Mouse (Mus musculus): ENCODE results near the gene B9d1.

The B9d1 gene

GRCm38 (mm10) chr11:61504713-61505257 is at the start of gene B9d1:
Gene B9d1 (plus strand): TSS chr11:61505144.
- peak; percentile 97 for DNase-seq

DNA sequence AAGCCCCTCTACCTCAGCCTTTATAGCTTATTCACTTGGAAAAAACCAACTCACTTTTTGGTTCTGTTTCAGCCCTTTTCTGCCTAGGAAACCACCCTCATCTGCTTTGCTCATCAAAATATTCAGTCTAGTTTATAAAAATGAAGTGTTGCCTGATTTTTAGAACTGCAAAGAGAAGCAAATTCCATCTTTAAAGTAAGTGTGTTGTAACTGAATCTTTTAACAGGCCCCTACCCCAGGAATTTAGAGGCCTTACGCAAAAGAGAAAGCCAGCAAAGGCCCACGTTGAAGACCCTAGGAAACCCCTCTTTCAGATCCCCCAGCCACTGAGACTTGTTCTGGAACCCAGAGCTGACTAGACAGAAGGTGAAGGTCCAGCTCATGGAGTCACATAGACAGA is 40.9 kb upstream of the B9d1 start:
- DNase-seq = no peak

DNA sequence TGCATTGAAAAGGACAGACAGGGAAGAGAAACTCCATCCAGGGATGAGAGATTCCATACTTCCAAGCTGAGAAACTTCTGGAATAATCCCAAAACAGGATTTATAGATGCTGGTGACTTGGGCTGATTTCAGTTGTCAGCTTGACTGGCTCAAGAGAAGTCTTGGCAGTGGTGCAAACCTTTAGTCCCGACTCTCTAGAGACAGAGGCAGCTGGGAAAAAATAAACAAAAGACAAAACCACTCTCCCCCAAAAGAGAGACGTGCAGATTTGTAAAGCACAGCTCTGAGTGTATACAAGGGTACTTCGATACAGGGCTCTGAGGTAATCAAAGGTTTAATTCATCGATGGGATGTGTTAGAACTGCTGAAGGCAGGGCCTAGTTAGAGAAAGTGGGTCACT is 39.5 kb upstream of the B9d1 start:
- DNase-seq = no peak

DNA sequence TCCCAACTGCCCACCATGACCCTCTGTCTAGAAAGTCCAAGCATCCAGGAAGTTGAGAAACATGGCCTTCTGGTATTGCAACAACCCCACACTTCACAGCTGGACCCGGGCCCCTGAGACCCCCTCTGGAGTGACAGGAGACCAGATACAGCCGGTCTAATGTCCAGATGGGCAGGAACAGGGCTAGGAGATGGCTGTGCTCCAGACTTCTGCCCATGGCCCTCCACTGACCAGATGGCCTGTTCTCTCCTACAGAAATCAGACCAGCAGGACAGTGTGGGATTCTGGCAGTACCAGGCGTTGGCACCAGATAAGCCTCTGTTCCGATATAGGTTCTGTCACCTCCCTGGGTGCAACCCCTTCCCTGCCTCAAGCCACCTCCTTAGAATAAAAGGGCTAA is 36.4 kb upstream of the B9d1 start:
- DNase-seq = no peak

DNA sequence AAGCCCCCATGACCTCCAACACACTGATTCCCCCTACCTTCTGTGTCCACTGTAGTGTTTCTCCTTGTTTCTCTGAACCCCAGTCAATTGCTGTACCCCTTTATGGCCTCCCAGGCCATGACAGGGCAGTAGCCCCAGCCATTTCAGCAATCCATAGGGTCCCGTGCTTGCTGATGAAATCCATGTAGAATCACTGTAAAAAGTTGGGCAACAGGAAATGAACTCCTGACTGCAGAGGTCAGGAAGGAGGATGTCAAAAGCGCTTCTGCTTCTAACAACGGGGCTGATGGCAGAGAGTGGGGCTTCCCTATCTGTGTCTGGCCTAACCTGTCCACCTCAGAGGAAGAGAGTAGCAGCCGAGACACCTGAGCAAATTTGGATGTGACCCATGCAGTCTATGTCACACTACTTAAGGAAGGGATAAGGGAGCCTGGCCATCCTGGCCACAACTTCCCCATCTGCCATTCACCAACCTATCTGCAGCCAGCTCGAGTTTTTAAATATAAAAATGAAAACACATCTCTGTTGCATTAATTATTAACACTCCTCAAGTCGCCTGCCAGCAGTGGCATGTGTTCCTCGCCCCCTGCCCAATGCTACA is 35.5 kb upstream of the B9d1 start:
- no peak for DNase-seq

GRCm38 (mm10) chr11:61470880-61471279 is 34.1 kb upstream of the B9d1 start:
- DNase-seq = no peak

- DNase-seq = no peak
These were observed 31.3 kb upstream of the B9d1 start for GRCm38 (mm10) chr11:61473630-61474029.

- peak; percentile 67 for DNase-seq
These were observed 28.1 kb upstream of the B9d1 start for GRCm38 (mm10) chr11:61476786-61477382.

DNA sequence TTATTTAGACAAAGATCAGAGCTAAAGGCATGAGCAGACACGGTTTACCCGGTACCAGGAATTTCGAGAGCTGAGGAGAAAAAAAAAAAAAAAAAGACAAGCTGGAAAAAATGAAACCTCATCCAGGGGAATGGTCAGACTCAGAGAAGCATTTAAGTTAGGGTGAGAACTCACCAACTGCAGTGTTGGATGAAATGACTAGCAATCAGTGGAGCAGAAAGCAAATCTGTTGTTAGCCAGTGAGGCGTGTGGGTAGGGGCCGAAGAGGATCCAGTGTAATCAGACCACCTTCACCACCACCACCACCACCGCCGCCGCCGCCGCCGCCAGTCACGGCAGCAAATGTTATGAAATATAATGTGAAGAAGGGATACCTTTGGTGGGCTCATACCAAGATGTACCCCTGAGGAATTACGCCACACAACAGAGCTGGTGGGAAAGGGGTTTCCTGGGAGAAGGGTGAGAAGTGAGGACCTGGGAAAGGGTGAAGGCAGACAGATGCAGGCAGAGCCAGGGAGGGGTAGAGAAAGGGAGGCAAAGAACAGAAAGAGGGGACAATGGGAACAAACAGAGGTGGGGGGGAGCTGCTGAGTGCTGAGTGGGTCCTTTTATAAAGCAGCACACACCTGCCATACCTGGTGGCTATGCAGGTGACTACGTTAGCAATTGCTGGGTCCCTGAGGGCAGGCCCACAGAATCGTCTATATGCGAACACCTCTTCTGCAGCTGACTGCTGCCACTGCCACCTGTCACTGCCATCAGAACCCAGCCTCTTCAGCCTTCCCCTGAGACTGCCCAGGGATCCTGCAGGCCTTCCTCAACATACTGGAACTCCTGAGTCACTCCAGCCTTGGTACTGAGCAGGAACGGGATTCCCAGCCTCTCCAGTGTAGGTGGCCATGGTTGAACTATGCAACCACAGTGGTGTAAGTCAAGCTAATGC is 27.1 kb upstream of the B9d1 start:
- no peak for DNase-seq

- DNase-seq = no peak
These were observed 26.2 kb upstream of the B9d1 start for GRCm38 (mm10) chr11:61478788-61479187.

DNA sequence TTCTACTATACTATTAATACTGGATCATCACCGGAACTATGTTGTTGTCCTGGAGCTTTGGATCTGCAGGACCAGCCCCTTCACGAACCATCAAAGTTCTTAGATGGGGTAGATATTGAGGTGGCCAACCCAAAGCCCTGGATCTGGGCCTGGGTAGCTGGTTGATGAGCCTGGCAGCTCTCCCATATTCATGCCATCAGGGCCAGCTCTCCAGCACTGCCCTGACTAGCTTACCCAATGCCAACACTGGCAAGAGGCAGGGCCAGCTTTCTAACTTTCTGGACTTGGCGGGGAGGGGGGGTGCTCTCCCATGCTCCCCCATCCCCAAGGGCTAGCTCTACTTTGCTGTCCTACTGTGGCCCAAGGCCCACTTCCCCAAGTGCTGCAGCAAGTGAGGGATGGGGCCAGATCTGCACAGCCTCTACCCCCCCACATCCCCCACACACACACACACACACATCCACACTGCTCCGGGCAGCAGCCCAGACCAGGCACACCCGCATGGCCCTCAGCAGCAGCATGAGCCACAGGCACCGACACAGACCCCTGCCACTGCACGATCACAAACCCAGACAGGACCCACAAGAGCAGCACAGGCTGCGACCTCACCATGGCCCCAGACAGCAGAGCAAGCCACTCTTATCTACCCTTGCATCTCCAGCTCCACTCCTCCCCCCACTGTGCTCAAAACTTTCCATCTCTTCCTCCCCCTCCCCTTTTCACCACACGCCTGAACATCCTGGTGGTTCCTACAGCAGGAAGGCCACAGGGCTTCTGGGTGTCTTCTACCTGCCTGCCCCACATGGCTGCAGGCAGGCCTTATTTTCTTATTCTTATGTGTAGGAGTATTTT is 23.5 kb upstream of the B9d1 start:
- no peak for DNase-seq

DNA sequence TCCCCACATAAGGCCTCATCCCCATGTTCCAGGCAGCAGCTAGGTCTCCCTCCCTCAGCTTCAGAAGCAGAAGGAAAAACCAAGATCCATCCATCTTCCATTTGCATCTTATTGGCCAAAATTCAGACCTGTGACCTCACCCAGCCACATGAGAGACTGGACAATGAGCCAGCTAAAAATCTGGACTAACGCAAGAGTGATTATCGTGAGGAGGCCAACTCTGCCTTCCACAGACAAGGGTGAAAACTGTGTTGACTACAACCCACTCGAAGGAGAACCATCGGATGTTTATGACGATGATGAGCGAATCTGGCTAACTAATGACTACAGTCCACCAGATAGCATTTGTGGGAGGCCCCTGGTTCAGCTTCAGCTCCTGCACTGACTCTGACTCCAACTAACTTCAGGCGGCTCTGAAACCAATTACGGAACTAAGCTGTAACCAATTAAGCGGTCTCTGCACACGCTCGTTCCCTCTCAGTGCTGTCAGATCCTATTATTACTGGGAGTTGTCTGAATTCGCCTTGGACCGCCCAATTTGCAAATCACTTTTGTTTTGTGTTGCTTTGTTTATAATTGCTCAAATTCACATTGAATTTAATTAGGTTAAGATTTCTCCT is 21.6 kb upstream of the B9d1 start:
- no peak for DNase-seq

DNA sequence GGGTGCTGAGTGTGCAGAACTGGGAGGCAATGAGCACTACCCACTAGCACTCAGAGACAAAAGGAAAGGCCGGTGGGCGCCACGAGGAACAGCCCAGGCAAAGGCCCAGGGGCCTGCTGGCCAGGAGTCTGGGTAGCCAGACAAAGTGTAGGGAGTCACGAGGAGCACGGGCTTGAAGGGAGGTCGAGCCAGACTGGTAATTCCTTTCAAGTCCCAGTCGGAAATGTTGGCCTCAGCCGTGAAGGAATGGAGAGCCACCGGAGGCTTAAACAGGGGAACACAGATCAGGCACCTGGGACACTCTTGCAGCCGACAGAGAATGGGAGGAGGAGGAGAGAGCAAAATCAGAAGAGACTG is 20.7 kb upstream of the B9d1 start:
- DNase-seq = no peak

GRCm38 (mm10) chr11:61484613-61485540 is 20.1 kb upstream of the B9d1 start, which contains the start of gene Mfap4:
Gene Mfap4 (plus strand): TSS chr11:61485431.
- no peak for DNase-seq

DNA sequence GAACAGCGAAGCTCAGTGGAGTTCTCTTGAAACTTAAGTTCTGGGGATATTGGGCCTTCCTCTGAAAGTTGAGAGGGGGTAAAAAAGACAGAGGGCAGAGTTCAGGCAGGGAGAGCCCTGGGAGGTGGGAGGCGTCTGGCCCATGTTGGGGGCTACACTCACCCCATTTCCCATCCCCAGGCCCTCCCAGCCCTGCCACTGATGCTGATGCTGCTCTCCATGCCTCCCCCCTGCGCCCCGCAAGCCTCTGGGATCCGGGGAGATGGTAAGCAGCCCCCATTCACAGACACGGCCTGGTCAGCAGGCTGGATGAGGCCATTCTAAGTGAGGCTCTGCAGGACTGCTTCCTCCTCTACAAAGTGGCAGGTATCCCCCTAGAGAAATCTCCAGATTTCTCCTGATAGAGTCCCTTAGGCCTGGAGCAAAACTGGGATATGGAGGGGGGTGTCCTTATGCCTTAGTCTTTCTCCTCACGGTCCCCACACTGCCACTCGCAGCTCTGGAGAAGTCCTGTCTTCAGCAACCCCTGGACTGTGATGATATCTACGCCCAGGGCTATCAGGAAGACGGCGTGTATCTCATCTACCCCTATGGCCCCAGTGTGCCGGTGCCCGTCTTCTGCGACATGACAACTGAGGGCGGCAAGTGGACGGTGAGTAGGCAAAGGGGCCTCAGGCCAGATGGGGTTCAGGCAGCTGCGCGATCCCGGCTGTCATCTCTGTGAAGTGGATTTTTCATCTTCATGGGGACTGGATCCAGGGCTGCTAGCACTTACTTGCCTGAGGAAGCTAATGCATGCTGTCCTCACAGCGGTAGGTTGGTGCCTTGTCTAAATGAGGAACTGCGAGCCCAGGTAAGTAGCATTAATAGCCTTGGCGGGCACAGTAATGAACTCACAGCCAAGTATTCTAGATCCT is 19.1 kb upstream of the B9d1 start:
- DNase-seq = no peak

DNA sequence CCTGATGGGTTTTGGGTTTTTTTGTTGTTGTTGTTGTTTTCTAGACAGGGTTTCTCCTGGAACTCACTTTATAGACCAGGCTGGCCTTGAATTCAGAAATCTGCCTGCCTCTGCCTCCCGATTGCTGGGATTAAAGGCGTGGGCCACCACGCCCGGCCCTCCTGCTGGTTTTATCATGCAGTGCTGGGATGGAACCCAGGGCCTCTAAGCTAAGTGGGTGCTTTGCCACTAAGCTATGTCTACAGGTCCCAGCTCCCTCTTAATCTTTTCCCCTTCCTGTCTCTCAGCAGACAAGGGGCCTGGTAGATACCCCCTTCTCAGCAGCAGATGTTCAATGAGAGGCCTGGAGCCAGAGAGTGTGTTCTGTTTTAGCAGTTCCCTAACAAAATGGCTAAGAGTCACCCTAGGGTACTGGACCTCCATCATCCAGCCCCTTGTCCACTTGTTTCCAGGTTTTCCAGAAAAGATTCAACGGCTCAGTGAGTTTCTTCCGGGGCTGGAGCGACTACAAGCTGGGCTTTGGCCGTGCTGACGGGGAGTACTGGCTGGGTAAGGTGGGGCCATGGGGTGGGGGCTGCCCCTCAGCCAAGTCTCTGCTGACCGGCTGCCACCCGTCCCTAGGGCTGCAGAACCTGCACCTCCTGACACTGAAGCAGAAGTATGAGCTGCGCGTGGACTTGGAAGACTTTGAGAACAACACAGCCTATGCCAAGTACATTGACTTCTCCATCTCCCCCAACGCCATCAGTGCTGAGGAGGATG is 18.3 kb upstream of the B9d1 start:
- DNase-seq = no peak

DNA sequence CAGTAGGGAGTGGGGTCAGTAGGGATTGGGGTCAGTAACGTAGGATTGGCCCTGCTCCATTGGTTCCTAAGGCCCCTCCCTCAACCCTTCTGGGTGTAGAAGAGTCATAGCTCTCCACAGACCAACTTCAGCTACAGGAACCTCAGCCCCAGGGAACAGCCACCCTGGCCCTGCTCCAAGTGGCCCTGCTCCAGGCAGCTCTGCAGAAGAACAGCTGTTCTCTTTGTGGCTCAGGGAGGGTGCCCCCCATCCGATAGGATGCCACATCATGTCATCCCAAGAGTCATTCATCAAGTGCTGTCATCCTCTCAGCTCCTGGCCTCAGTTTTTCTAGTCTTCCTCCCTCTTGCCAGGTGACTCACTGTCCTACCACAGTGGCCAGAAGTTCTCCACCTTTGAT is 17.5 kb upstream of the B9d1 start:
- DNase-seq = peak; percentile 71

DNA sequence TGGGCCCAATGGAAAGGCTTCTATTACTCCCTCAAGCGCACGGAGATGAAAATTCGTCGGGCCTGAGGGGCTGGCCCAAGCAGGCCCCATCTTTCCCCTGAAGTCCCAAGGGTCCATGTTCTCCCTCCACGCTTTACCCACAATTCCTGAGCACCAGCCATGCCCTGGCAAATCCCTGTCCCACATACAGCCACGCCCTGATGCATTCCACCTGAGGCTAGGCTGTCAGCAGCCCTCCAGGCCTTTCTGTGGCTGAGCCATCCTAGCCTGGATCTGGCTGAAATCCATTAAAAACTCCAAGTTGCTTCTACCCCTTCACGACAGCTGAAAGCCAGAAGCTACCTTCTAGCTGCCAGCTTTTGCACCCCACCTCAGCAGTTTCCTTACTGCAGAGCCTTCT is 17.0 kb upstream of the B9d1 start:
- DNase-seq = no peak

GRCm38 (mm10) chr11:61489085-61489484 is 15.9 kb upstream of the B9d1 start:
- no peak for DNase-seq

All from kidney, postnatal 14 days (tissue).